Mouse (Mus musculus) ES-Bruce4 (cell line): ENCODE measurements around the gene Col6a6. TPM values are rescaled to one million over a fixed set of nuclear protein-coding genes. Genes with fewer than 3 reads are reported as not detected.

Experiments
- H3K27ac ChIP-seq: 2 replicates; pipeline ENCODE4 v1.5.1; 2012; ENCODE audit warnings: low read length, inconsistent platforms; ENCODE audit not compliant: insufficient read depth
- H3K27me3 ChIP-seq: 2 replicates; pipeline ENCODE4 v1.6.1; 2012; ENCODE audit warnings: mild to moderate bottlenecking, low read length, inconsistent platforms; ENCODE audit not compliant: control insufficient read depth, poor library complexity, insufficient read depth, severe bottlenecking
- H3K36me3 ChIP-seq: 2 replicates; pipeline ENCODE4 v1.6.1; 2012; ENCODE audit warnings: inconsistent platforms, mild to moderate bottlenecking, low read length, moderate library complexity; ENCODE audit not compliant: control insufficient read depth, poor library complexity, insufficient read depth, severe bottlenecking
- H3K4me1 ChIP-seq: one replicate; pipeline ENCODE4 v1.8.1; 2011; ENCODE audit warnings: low read length; ENCODE audit not compliant: control insufficient read depth, insufficient read depth
- H3K4me3 ChIP-seq: 2 replicates; pipeline ENCODE4 v1.5.1; 2011; ENCODE audit warnings: low read depth, mild to moderate bottlenecking, low read length
- H3K9ac ChIP-seq: 2 replicates; pipeline ENCODE4 v1.6.1; 2012; ENCODE audit warnings: low read depth, mild to moderate bottlenecking, inconsistent platforms; ENCODE audit not compliant: poor library complexity, severe bottlenecking
- H3K9me3 ChIP-seq: replicated peaks from 2 replicates; pipeline ENCODE4 v1.6.1; 2012; ENCODE audit warnings: mild to moderate bottlenecking, low read length, inconsistent platforms; ENCODE audit not compliant: control insufficient read depth, poor library complexity, insufficient read depth, severe bottlenecking
- CTCF ChIP-seq: IDR thresholded peaks from one replicate; pipeline ENCODE4 v1.8.1; 2011; ENCODE audit warnings: low read depth, low read length
- EP300 ChIP-seq: IDR thresholded peaks from 2 replicates; pipeline ENCODE4 v1.6.1; 2011; ENCODE audit warnings: low read depth, low read length; ENCODE audit not compliant: insufficient read depth
- POLR2A ChIP-seq: IDR thresholded peaks from one replicate; pipeline ENCODE4 v1.8.1; 2011; ENCODE audit warnings: low read length; ENCODE audit not compliant: insufficient read depth
- polyA plus RNA-seq: library from polyadenylated mRNA; stranded (reverse); fragments of >200 nt; gene quantifications from 2 replicates; pipeline ENCODE4 v1.2.4, GENCODE M21; 2011; ENCODE audit warnings: low read depth; ENCODE audit not compliant: missing spikeins, insufficient read depth, insufficient read length

Col6a6 gene
- polyA plus RNA-seq, 1 experiment, result not detected

GRCm38 (mm10) chr9:105734651-105735050 is 93.3 kb downstream of the Col6a6 start:
- no peak overlapping the region for H3K9ac ChIP-seq

GRCm38 (mm10) chr9:105731976-105732375 is 96.0 kb downstream of the Col6a6 start:
- H3K4me3 ChIP-seq, result no peak overlapping the region

More at GRCm38 (mm10) chr9:105734651-105735050, 93.3 kb downstream of the Col6a6 start:
- H3K4me1 ChIP-seq, result no peaks in the 10 kb centered on the region
- no peaks in the 10 kb centered on the region for H3K9me3 ChIP-seq
- no peak overlapping the region for H3K4me3 ChIP-seq
- no peaks in the 10 kb centered on the region; the same call in 1 of the 2 replicates for H3K27me3 ChIP-seq
- H3K27ac ChIP-seq, result no peak overlapping the region
- no peak for TF ChIP-seq CTCF
- no peak for TF ChIP-seq POLR2A
- no peak for TF ChIP-seq EP300
- no peaks in the 10 kb centered on the region for H3K36me3 ChIP-seq

GRCm38 (mm10) chr9:105720430-105720829 is 107.5 kb downstream of the Col6a6 start:
- TF ChIP-seq POLR2A, result no peak
- TF ChIP-seq CTCF, result no peak
- no peak for TF ChIP-seq EP300
- Histone ChIP-seq H3K4me3 (no peak overlapping the region), H3K36me3 (no peaks in the 10 kb centered on the region)

More at GRCm38 (mm10) chr9:105731976-105732375, 96.0 kb downstream of the Col6a6 start:
- TF ChIP-seq POLR2A (no peak), EP300 (no peak), CTCF (no peak)
- no peak overlapping the region for H3K27ac ChIP-seq
- H3K9me3 ChIP-seq, result no peaks in the 10 kb centered on the region
- no peak overlapping the region for H3K9ac ChIP-seq
- no peaks in the 10 kb centered on the region for H3K36me3 ChIP-seq
- H3K4me1 ChIP-seq, result no peaks in the 10 kb centered on the region
- no peaks in the 10 kb centered on the region; the same call in 1 of the 2 replicates for H3K27me3 ChIP-seq

GRCm38 (mm10) chr9:105719851-105720395 is 108.0 kb downstream of the Col6a6 start:
- no peak overlapping the region for H3K27ac ChIP-seq
- no peak for TF ChIP-seq CTCF
- TF ChIP-seq EP300, result no peak
- H3K36me3 ChIP-seq, result no peaks in the 10 kb centered on the region
- H3K9ac ChIP-seq, result no peak overlapping the region
- H3K4me3 ChIP-seq, result no peak overlapping the region
- no peaks in the 10 kb centered on the region for H3K9me3 ChIP-seq
- H3K27me3 ChIP-seq, result no peaks in the 10 kb centered on the region
- H3K4me1 ChIP-seq, result no peaks in the 10 kb centered on the region

More at GRCm38 (mm10) chr9:105720430-105720829, 107.5 kb downstream of the Col6a6 start:
- Histone ChIP-seq H3K9ac (no peak overlapping the region), H3K27ac (no peak overlapping the region), H3K27me3 (no peaks in the 10 kb centered on the region), H3K9me3 (no peaks in the 10 kb centered on the region), H3K4me1 (no peaks in the 10 kb centered on the region)

- Histone ChIP-seq H3K27me3 (no peaks in the 10 kb centered on the region), H3K9ac (no peak overlapping the region), H3K36me3 (no peaks in the 10 kb centered on the region), H3K27ac (no peak overlapping the region), H3K4me1 (no peaks in the 10 kb centered on the region), H3K9me3 (no peaks in the 10 kb centered on the region), H3K4me3 (no peak overlapping the region)
- TF ChIP-seq POLR2A, result no peak
- TF ChIP-seq EP300, result no peak
- TF ChIP-seq CTCF, result no peak
Measured at GRCm38 (mm10) chr9:105719367-105719766, 108.6 kb downstream of the Col6a6 start.

- H3K27ac ChIP-seq, result no peak overlapping the region
- no peak overlapping the region for H3K4me3 ChIP-seq
- no peaks in the 10 kb centered on the region for H3K36me3 ChIP-seq
- H3K9me3 ChIP-seq, result no peaks in the 10 kb centered on the region
- H3K27me3 ChIP-seq, result no peaks in the 10 kb centered on the region
- H3K4me1 ChIP-seq, result no peaks in the 10 kb centered on the region
- no peak overlapping the region for H3K9ac ChIP-seq
- TF ChIP-seq CTCF (no peak), POLR2A (no peak), EP300 (no peak)
Measured at GRCm38 (mm10) chr9:105712049-105712448, 115.9 kb downstream of the Col6a6 start.
